Mouse (Mus musculus): Measurements from ENCODE around the gene Igf1. TPM values are rescaled to one million over a fixed set of nuclear protein-coding genes. Genes with fewer than 3 reads are reported as not detected.
A peak's percentile ranks its signal among the peaks of the same experiment; 100 is the strongest.

Igf1 gene
- polyA plus RNA-seq, 1 experiment from 2014 or later = 80.4 TPM

DNA sequence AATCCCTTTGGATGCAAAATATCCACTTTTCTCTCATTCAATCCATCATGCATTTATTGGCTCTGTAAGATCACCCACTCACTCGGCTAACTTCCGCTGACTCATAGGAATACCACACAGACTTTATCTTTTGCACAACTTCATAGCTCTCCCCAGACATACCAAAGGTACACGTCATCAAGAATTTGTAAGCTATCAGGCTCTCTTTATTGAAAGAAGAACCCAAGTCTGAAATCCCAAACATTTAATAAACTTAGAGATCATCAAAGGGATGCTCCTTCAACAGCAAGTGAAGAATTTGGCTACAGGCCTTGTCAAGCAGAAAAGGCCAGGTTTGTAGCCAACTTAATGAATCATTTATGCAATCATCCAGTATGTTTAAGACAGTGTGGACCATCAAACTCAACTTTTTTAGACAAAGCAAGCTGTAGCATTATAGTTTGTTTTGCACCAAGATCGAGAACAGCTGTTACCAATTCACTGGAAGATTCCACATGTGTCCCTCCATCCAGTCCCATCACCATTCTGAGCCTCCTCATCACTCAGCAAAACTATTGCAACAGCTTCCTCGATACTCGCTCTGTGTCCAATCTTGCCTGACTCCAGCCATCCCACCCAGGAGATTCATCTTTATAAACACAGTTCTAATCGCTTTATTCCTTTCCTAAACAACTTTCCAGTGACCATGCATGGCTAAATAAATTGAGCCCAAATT is 22.2 kb downstream of the Igf1 start:
- H3K4me3 ChIP-seq (ENCODE audit: low read depth, low read length) = no peak overlapping the region
- no peak overlapping the region for H3K4me2 ChIP-seq
- TF ChIP-seq CTCF (IDR thresholded peaks at IDR 0.05; ENCODE audit: low read depth) = no peak
- ATAC-seq (ENCODE audit: insufficient read depth) = peak; percentile 94
- WGBS = 42% methylated on average over 7 of the region's 7 CpGs
- H3K9me3 ChIP-seq (ENCODE audit: low read depth, low read length) = no peaks in the 10 kb centered on the region
- H3K27me3 ChIP-seq (ENCODE audit: insufficient read depth, low read length) = no peaks in the 10 kb centered on the region
- no peaks in the 10 kb centered on the region for H3K4me1 ChIP-seq (ENCODE audit: insufficient read depth)
- H3K27ac ChIP-seq (ENCODE audit: low read depth) = no peak overlapping the region
- no peak overlapping the region for H3K9ac ChIP-seq
- 0 out of 2 replicates have a peak, but pooled peaks cover 3% of the 10 kb centered on the region for H3K36me3 ChIP-seq (ENCODE audit: insufficient read depth)
- peak; percentile 85 for DNase-seq

DNA sequence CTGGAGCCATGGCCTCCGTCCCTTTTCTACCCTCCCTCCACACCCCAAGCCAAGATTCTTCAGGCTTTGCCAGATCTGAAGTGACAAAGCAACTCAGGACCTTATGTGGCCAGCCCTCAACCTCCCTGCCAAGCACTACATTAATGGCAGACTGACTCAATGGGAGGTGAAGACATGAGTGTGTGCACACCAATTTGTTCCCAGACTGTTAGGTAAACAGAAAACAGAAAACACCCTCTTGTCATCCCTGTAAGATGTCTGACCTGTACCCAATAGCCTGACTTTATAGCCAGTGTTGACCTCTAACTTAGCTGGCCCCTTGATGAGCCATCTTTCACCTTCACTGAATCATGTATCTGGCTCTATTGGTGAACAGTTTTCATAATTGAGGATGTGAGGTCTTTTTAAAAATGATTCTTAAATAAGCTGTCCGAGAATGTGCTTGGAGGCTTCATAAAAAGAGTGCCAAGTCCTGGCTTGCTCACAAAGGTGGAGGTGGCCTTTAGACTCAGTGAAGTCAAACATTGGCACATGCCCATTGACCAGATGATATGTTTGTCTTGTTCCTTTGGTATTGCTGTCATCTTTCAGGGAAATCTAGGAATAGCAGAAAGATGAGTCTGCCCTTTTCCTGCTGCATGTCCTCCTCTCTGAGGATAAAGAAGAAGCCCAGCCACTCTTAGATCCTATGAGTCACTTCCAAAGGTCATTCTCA is 27.4 kb downstream of the Igf1 start:
- no peak for TF ChIP-seq CTCF (IDR thresholded peaks at IDR 0.05; ENCODE audit: low read depth)
- Histone ChIP-seq H3K36me3 (ENCODE audit: insufficient read depth) (no peaks in the 10 kb centered on the region), H3K9ac (no peak overlapping the region), H3K4me3 (ENCODE audit: low read depth, low read length) (no peak overlapping the region), H3K4me2 (no peak overlapping the region), H3K27ac (ENCODE audit: low read depth) (no peak overlapping the region), H3K27me3 (ENCODE audit: insufficient read depth, low read length) (no peaks in the 10 kb centered on the region), H3K4me1 (ENCODE audit: insufficient read depth) (no peaks in the 10 kb centered on the region), H3K9me3 (ENCODE audit: low read depth, low read length) (no peaks in the 10 kb centered on the region)
- DNase-seq (no peak), ATAC-seq (ENCODE audit: insufficient read depth) (no peak)
- WGBS = 83% methylated on average over 2 of the region's 2 CpGs

DNA sequence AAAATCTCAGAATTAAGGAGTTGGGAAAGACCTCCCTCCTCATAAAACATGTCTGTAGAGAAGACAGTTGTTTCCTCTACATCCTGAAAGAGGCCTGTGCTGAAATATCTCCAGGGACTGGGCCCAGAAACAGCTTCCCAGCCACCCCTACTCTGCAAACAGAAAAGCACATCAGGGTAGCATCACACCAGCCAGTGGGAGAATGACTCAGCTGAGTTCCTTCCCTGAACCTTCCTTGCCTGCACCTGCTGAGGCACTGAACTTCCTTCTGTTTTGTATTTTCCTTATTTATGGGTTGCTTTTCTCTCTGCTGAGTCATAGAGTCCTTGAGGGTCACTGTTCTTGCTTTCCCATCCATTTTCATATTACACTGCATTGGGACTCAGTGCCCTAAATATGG is 31.8 kb downstream of the Igf1 start:
- H3K9me3 ChIP-seq (ENCODE audit: low read depth, low read length) = no peaks in the 10 kb centered on the region
- H3K4me3 ChIP-seq (ENCODE audit: low read depth, low read length) = no peak overlapping the region
- H3K36me3 ChIP-seq (ENCODE audit: insufficient read depth) = no peaks in the 10 kb centered on the region
- no peak overlapping the region for H3K27ac ChIP-seq (ENCODE audit: low read depth)
- H3K4me2 ChIP-seq = no peak overlapping the region
- no peaks in the 10 kb centered on the region for H3K4me1 ChIP-seq (ENCODE audit: insufficient read depth)
- DNase-seq (no peak), ATAC-seq (ENCODE audit: insufficient read depth) (no peak)
- no peaks in the 10 kb centered on the region for H3K27me3 ChIP-seq (ENCODE audit: insufficient read depth, low read length)
- TF ChIP-seq CTCF (IDR thresholded peaks at IDR 0.05; ENCODE audit: low read depth) = no peak
- H3K9ac ChIP-seq = no peak overlapping the region

DNA sequence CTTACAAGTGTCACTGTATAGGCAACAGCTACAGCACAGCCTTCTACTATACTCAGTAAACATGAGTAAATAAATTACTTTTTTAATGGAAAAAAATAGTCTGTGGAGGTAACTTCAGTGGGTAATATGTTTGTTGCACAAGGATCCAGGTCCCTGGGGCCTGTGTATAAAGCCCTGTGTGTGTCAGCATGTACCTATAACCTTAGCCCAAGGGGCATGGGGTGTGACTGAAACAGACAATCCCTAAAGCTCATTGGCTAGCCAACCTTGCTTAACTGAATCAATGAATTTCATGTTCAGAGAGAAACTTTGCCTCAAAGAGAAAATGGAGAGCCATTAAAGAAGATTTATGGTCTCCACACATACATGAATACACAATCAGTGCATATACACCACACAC is 34.2 kb downstream of the Igf1 start:
- H3K27ac ChIP-seq (ENCODE audit: low read depth) = no peak overlapping the region
- H3K4me1 ChIP-seq (ENCODE audit: insufficient read depth) = no peaks in the 10 kb centered on the region
- DNase-seq (no peak), ATAC-seq (ENCODE audit: insufficient read depth) (no peak)
- no peaks in the 10 kb centered on the region for H3K36me3 ChIP-seq (ENCODE audit: insufficient read depth)
- no peaks in the 10 kb centered on the region for H3K27me3 ChIP-seq (ENCODE audit: insufficient read depth, low read length)
- no peak overlapping the region for H3K4me2 ChIP-seq
- no peaks in the 10 kb centered on the region for H3K9me3 ChIP-seq (ENCODE audit: low read depth, low read length)
- no peak overlapping the region for H3K9ac ChIP-seq
- no peak for TF ChIP-seq CTCF (IDR thresholded peaks at IDR 0.05; ENCODE audit: low read depth)
- H3K4me3 ChIP-seq (ENCODE audit: low read depth, low read length) = no peak overlapping the region

DNA sequence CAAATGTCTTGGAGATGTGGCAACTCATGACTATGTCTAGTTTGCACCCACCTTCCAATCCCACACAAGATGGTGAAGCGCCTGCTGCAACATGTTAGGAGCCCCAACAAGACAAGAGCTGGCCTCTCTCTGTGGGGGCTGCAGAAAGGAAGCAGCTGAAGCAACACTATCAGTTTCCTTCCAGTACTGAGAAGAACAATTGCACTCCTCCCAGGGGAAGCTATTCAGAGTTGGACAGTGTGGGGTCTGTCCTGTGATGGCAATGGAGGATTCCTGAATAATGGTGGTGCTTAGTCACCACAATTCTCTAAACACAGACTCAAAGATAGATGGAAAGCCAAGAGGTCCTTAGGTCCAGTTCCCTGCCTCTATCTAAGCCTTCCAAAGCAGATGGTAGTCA is 35.2 kb downstream of the Igf1 start:
- no peaks in the 10 kb centered on the region for H3K4me1 ChIP-seq (ENCODE audit: insufficient read depth)
- no peaks in the 10 kb centered on the region for H3K27me3 ChIP-seq (ENCODE audit: insufficient read depth, low read length)
- ATAC-seq (ENCODE audit: insufficient read depth) (no peak), DNase-seq (no peak)
- WGBS = 83% methylated on average over 1 of the region's 1 CpGs
- no peak overlapping the region for H3K4me2 ChIP-seq
- no peak overlapping the region for H3K4me3 ChIP-seq (ENCODE audit: low read depth, low read length)
- H3K36me3 ChIP-seq (ENCODE audit: insufficient read depth) = no peaks in the 10 kb centered on the region
- no peaks in the 10 kb centered on the region for H3K9me3 ChIP-seq (ENCODE audit: low read depth, low read length)
- TF ChIP-seq CTCF (IDR thresholded peaks at IDR 0.05; ENCODE audit: low read depth) = no peak
- H3K9ac ChIP-seq = no peak overlapping the region
- H3K27ac ChIP-seq (ENCODE audit: low read depth) = no peak overlapping the region

DNA sequence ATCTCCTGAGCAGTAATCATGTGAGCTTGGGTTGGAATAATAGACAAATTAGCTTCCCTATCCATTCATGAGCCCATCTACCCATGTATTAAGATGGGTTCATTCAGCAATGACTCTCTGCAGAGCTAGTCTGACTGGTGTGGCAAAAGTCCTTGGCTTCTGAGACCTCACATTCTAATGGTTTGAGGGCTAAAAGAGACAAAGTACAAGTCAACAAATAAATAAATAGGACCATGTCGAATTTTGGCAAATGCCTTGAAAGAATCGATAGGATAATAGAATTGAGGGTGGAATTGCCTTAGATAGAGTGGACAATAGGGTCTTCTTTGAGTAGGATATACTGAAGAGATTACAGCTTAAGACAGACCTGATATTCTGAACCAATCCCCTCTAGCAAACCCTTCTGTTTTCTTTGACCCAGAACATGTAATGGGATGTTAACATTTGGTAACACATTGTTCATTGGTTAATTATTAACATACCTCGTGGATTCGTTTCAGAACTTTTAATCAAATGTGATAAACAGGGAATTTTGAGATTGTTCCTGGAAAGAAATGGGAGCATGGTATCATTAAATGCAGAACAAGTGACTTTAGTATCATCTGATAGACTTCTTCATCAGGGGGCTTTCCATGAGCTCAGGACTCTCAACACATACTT is 36.5 kb downstream of the Igf1 start:
- Histone ChIP-seq H3K36me3 (ENCODE audit: insufficient read depth) (no peaks in the 10 kb centered on the region), H3K4me2 (no peak overlapping the region), H3K9ac (no peak overlapping the region), H3K4me1 (ENCODE audit: insufficient read depth) (no peaks in the 10 kb centered on the region), H3K9me3 (ENCODE audit: low read depth, low read length) (no peaks in the 10 kb centered on the region), H3K4me3 (ENCODE audit: low read depth, low read length) (no peak overlapping the region), H3K27ac (ENCODE audit: low read depth) (no peak overlapping the region), H3K27me3 (ENCODE audit: insufficient read depth, low read length) (no peaks in the 10 kb centered on the region)
- DNase-seq (no peak), ATAC-seq (ENCODE audit: insufficient read depth) (no peak)
- no peak for TF ChIP-seq CTCF (IDR thresholded peaks at IDR 0.05; ENCODE audit: low read depth)
- 81% methylated on average over 4 of the region's 4 CpGs for WGBS

DNA sequence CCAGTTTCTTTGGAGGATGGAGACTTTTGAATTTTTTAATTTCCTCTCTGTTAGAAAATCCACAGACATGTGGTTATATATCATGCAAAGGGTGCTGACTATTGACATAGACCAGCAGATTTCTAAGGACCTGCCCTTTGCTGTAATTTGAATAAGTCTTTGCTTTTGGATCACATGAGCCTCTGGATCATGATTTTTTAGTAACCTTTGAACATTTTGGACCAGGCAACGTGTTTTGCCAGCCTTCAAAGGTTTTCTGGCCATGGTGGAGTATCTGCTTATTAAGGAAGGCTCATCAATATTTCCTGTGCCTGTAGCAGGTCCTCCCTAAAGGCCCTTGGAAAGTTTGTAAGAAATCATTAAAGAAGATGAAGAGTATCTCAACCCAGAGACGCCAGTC is 37.3 kb downstream of the Igf1 start:
- Histone ChIP-seq H3K9me3 (ENCODE audit: low read depth, low read length) (no peaks in the 10 kb centered on the region), H3K9ac (no peak overlapping the region), H3K4me2 (no peak overlapping the region), H3K4me3 (ENCODE audit: low read depth, low read length) (no peak overlapping the region), H3K36me3 (ENCODE audit: insufficient read depth) (no peaks in the 10 kb centered on the region), H3K27me3 (ENCODE audit: insufficient read depth, low read length) (no peaks in the 10 kb centered on the region), H3K4me1 (ENCODE audit: insufficient read depth) (no peaks in the 10 kb centered on the region), H3K27ac (ENCODE audit: low read depth) (no peak overlapping the region)
- DNase-seq = no peak
- 48% methylated on average over 2 of the region's 2 CpGs for WGBS
- TF ChIP-seq CTCF (IDR thresholded peaks at IDR 0.05; ENCODE audit: low read depth) = no peak
- no peak for ATAC-seq (ENCODE audit: insufficient read depth)
